Mouse (Mus musculus) erythroblast, embryonic 14.5 days (primary cell): ENCODE measurements around the gene Zfp629. TPM values are rescaled to one million over a fixed set of nuclear protein-coding genes. Genes with fewer than 3 reads are reported as not detected.

Experiments used
- H3K27me3 ChIP-seq: 2 replicates; pipeline ENCODE4 v1.6.1; 2012; ENCODE audit warnings: inconsistent platforms; ENCODE audit not compliant: control insufficient read depth
- H3K36me3 ChIP-seq: 2 replicates; pipeline ENCODE4 v1.6.1; 2012; ENCODE audit warnings: mild to moderate bottlenecking, inconsistent platforms; ENCODE audit not compliant: control insufficient read depth
- H3K4me1 ChIP-seq: 2 replicates; pipeline ENCODE4 v1.6.1; 2012; ENCODE audit warnings: inconsistent platforms; ENCODE audit not compliant: control insufficient read depth
- H3K4me3 ChIP-seq: replicated peaks from 2 replicates; pipeline ENCODE3; 2012; ENCODE audit warnings: moderate library complexity, mild to moderate bottlenecking, inconsistent platforms
- H3K9me3 ChIP-seq: 2 replicates; pipeline ENCODE4 v1.6.1; 2012; ENCODE audit warnings: low read length, inconsistent platforms, mixed read lengths; ENCODE audit not compliant: control insufficient read depth
- GATA1 ChIP-seq: IDR thresholded peaks from 2 replicates; pipeline ENCODE4 v1.6.1; 2012; ENCODE audit warnings: low read length, inconsistent platforms, mixed read lengths
- TAL1 ChIP-seq: IDR thresholded peaks from 3 replicates; pipeline ENCODE4 v1.6.1; 2012; ENCODE audit warnings: low read length, inconsistent platforms, mixed read lengths
- polyA plus RNA-seq: library from polyadenylated mRNA; stranded (reverse); fragments of >175 nt; gene quantifications from 2 replicates; pipeline ENCODE4 v1.2.3, GENCODE M21; 2012

Zfp629 gene
- polyA plus RNA-seq, 1 experiment, result 0.15 TPM

DNA sequence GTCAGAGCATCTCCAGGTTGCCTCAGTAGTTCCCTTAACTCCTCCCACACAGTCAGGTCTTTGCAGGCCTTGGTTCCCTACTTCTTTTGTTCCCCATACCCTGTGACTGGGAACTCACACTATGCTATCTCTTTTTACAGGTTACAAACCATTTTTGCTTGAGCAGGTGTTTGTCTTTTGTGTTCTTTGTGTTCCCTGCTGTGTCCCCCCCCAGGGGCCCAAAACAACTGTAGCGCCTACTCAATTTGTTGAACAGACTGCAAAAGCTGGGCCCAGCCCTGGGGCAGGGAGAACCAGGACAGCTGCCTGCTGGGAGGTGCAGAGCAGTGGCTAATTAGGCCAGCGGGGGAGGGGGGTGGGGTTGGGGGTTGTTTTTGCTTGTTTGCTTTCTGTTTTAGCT is 2.4 kb upstream of the Zfp629 start:
- TF ChIP-seq TAL1, result no peak
- no peak for TF ChIP-seq GATA1
- Histone ChIP-seq H3K36me3 (no peaks in the 10 kb centered on the region), H3K9me3 (peaks cover 2% of the 10 kb centered on the region; the same call in 1 of the 2 replicates), H3K4me3 (no peak overlapping the region), H3K4me1 (peaks cover 30% of the 10 kb centered on the region), H3K27me3 (peaks cover 32% of the 10 kb centered on the region)

- H3K4me1 ChIP-seq, result peaks cover 30% of the 10 kb centered on the region
- TF ChIP-seq GATA1 (no peak), TAL1 (no peak)
- H3K4me3 ChIP-seq, result no peak overlapping the region
These were observed 1.3 kb upstream of the Zfp629 start for GRCm38 (mm10) chr7:127616881-127617280.

DNA sequence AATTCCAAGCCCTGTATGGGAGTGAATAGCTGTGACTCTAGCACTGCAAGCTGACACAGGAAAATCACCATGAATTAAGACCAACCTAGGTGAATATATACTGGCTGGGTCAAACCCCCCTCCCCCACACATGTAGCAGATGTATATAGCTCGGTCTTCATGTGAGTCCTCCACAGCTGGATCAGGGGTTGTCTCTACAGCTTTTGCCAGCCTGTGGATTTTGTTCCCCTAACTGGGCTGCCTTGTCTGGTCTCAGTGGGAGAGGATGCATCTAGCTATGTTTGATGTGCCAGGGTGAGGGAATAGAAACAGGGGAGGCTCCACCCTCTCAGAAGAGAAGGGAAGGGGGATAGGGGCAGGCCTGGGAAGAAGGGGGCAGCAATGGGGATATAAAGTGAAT is 739 bp upstream of the Zfp629 start:
- H3K36me3 ChIP-seq, result peaks cover 13% of the 10 kb centered on the region
- TF ChIP-seq GATA1 (no peak), TAL1 (no peak)
- peaks cover 32% of the 10 kb centered on the region for H3K27me3 ChIP-seq
- H3K9me3 ChIP-seq, result peaks cover 10% of the 10 kb centered on the region
- H3K4me3 ChIP-seq, result no peak overlapping the region
- H3K4me1 ChIP-seq, result peaks cover 30% of the 10 kb centered on the region

More at GRCm38 (mm10) chr7:127616881-127617280, 1.3 kb upstream of the Zfp629 start:
- peaks cover 8% of the 10 kb centered on the region for H3K36me3 ChIP-seq
- H3K9me3 ChIP-seq, result peaks cover 5% of the 10 kb centered on the region
- H3K27me3 ChIP-seq, result peaks cover 32% of the 10 kb centered on the region

- H3K9me3 ChIP-seq, result peaks cover 16% of the 10 kb centered on the region
- H3K4me3 ChIP-seq, result peak overlapping the region; percentile 74
- peaks cover 30% of the 10 kb centered on the region for H3K4me1 ChIP-seq
- peaks cover 29% of the 10 kb centered on the region for H3K36me3 ChIP-seq
- H3K27me3 ChIP-seq, result peaks cover 32% of the 10 kb centered on the region
- no peak for TF ChIP-seq TAL1
- TF ChIP-seq GATA1, result no peak
These were observed 1.1 kb downstream of the Zfp629 start for GRCm38 (mm10) chr7:127614511-127614890.

DNA sequence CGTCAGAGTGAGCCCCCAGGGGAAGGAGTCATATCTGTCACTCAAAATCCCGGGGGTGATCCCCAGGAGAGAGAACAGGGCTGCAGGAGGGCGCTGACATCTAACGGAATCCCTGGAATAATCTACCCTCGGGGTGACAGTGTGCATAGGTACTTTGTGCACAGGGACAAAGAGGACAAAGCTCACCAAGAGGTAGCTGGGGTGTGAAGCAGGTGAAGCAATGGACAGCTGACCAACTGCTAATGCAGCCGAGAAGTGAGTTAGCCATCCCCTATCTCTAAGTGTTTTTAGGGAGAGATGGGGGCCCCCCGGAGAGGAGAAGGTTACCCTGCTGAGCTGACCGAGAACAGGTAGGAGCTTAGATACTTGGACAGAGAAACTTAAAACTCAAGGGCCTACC is 1.5 kb downstream of the Zfp629 start:
- Histone ChIP-seq H3K36me3 (peaks cover 31% of the 10 kb centered on the region), H3K27me3 (peaks cover 32% of the 10 kb centered on the region), H3K4me1 (peaks cover 30% of the 10 kb centered on the region), H3K9me3 (peaks cover 16% of the 10 kb centered on the region), H3K4me3 (peak overlapping the region; percentile 74)
- no peak for TF ChIP-seq TAL1
- TF ChIP-seq GATA1, result no peak

- no peak for TF ChIP-seq GATA1
- no peak for TF ChIP-seq TAL1
- Histone ChIP-seq H3K4me1 (peaks cover 30% of the 10 kb centered on the region), H3K9me3 (peaks cover 16% of the 10 kb centered on the region), H3K4me3 (no peak overlapping the region), H3K27me3 (peaks cover 32% of the 10 kb centered on the region), H3K36me3 (peaks cover 31% of the 10 kb centered on the region)
These were observed 2.1 kb downstream of the Zfp629 start for GRCm38 (mm10) chr7:127613501-127613900.

GRCm38 (mm10) chr7:127611561-127611960 is 4.0 kb downstream of the Zfp629 start:
- H3K27me3 ChIP-seq, result peaks cover 32% of the 10 kb centered on the region
- H3K4me3 ChIP-seq, result no peak overlapping the region
- H3K9me3 ChIP-seq, result peaks cover 14% of the 10 kb centered on the region
- peaks cover 33% of the 10 kb centered on the region for H3K36me3 ChIP-seq
- TF ChIP-seq TAL1 (no peak), GATA1 (no peak)
- peaks cover 26% of the 10 kb centered on the region for H3K4me1 ChIP-seq

DNA sequence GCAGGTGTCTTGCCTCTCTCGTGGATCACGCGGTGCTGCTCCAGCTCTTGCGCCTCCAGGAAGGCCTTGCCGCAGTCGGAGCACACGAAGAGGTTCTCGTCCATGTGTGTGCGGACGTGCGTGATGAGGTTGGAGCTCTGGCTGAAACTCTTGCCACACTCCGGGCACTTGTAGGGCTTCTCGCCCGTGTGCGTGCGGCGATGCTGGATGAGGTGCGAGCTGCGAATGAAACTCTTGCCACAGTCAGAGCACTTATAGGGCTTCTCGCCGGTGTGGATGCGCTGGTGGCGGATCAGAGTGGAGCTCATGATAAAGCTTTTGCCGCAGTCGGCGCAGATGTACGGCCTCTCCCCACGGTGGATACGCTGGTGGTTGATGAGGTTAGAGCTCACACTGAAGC is 4.6 kb downstream of the Zfp629 start:
- Histone ChIP-seq H3K36me3 (peaks cover 33% of the 10 kb centered on the region), H3K4me1 (peaks cover 22% of the 10 kb centered on the region), H3K4me3 (no peak overlapping the region), H3K9me3 (peaks cover 14% of the 10 kb centered on the region), H3K27me3 (peaks cover 29% of the 10 kb centered on the region)
- TF ChIP-seq TAL1, result no peak
- no peak for TF ChIP-seq GATA1

GRCm38 (mm10) chr7:127607150-127607549 is 8.4 kb downstream of the Zfp629 start:
- no peaks in the 10 kb centered on the region for H3K27me3 ChIP-seq
- H3K4me1 ChIP-seq, result peaks cover 2% of the 10 kb centered on the region; the same call in 1 of the 2 replicates
- H3K36me3 ChIP-seq, result peaks cover 57% of the 10 kb centered on the region
- peaks cover 14% of the 10 kb centered on the region for H3K9me3 ChIP-seq
- TF ChIP-seq TAL1, result no peak
- no peak overlapping the region for H3K4me3 ChIP-seq

DNA sequence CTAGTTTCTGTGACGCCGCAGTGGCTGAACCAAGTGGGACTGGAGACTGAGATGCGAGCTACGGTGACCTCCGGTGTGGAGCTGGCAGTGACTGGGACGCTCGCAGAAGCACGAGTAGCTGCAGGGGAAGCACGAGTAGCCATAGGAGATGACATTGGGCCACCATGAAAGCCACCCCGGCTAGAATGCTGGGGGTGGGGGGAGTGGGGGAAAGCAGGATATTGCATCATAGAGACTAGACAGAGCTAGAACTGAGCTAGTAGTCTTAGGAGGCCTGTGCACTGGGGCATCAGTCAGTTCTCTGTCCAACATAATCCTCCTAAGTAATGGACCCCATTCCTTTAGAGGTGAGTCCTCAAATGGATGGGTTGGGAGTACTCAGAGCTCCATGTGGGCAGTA is 11.3 kb downstream of the Zfp629 start:
- H3K4me3 ChIP-seq, result no peak overlapping the region
- peaks cover 2% of the 10 kb centered on the region; the same call in 1 of the 2 replicates for H3K4me1 ChIP-seq
- H3K27me3 ChIP-seq, result no peaks in the 10 kb centered on the region
- H3K9me3 ChIP-seq, result no peaks in the 10 kb centered on the region
- no peak for TF ChIP-seq TAL1
- no peak for TF ChIP-seq GATA1
- H3K36me3 ChIP-seq, result peaks cover 60% of the 10 kb centered on the region
